Mouse (Mus musculus) heart, adult 2 months (tissue): ENCODE results near the gene 1500009L16Rik. TPM values are rescaled to one million over a fixed set of nuclear protein-coding genes. Genes with fewer than 3 reads are reported as not detected.
A peak's percentile ranks its signal among the peaks of the same experiment; 100 is the strongest.

Experiments
- DNase-seq, 2 experiments: peaks; one replicate each; pipeline ENCODE4 v3.0.0; 2021
- H3K27ac ChIP-seq: fragments of 200-600 bp; 2 replicates; pipeline ENCODE4 v1.8.1; 2022
- H3K27me3 ChIP-seq: fragments of 200-500 bp; 2 replicates; pipeline ENCODE4 v1.6.1; 2012; ENCODE audit warnings: mild to moderate bottlenecking, low read length, inconsistent platforms, mixed read lengths; ENCODE audit not compliant: control insufficient read depth, insufficient read depth
- H3K36me3 ChIP-seq: fragments of 200-500 bp; 2 replicates; pipeline ENCODE4 v1.6.1; 2012; ENCODE audit warnings: low read length, inconsistent platforms; ENCODE audit not compliant: control insufficient read depth, insufficient read depth
- H3K4me1 ChIP-seq: fragments of 200-500 bp; 2 replicates; pipeline ENCODE4 v1.6.1; 2011; ENCODE audit warnings: low read length; ENCODE audit not compliant: control insufficient read depth, insufficient read depth
- H3K4me3 ChIP-seq: fragments of 200-600 bp; 2 replicates; pipeline ENCODE4 v1.8.1; 2022
- H3K79me2 ChIP-seq: fragments of 200-500 bp; replicated peaks from 2 replicates; pipeline ENCODE4 v1.6.1; 2012; ENCODE audit warnings: mild to moderate bottlenecking, inconsistent platforms, low read length, moderate library complexity, mixed read lengths; ENCODE audit not compliant: control insufficient read depth, insufficient read depth
- H3K9ac ChIP-seq: fragments of 200-500 bp; 2 replicates; pipeline ENCODE4 v1.6.1; 2012; ENCODE audit warnings: low read depth, mild to moderate bottlenecking, control low read depth, inconsistent platforms, low read length, mixed read lengths
- CTCF ChIP-seq: fragments of 200-600 bp; IDR thresholded peaks from 2 replicates; pipeline ENCODE4 v1.8.1; 2022; ENCODE audit warnings: antibody characterized with exemption, mild to moderate bottlenecking, moderate library complexity
- EP300 ChIP-seq: fragments of 200-500 bp; IDR thresholded peaks from 2 replicates; pipeline ENCODE4 v1.6.1; 2011; ENCODE audit warnings: low read depth, low read length, control low read depth; ENCODE audit not compliant: insufficient read depth
- POLR2A ChIP-seq: fragments of 200-500 bp; IDR thresholded peaks from 2 replicates; pipeline ENCODE4 v1.6.1; 2011; ENCODE audit warnings: mild to moderate bottlenecking, low read depth, low read length, control low read depth; ENCODE audit not compliant: insufficient read depth
- WGBS: fragments of 180-500 bp; shearing (Covaris S2); methylation state at CpG from one replicate; pipeline ENCODE4 v1.1.7; 2018; 5-methylcytosine and 5-hydroxymethylcytosine counted together
- intact Hi-C: fragments of 180-260 bp; cut with DNase I; formaldehyde crosslinking; loops from one replicate; pipeline ENCODE4 v1.15.1; 2025
- polyA plus RNA-seq: library from polyadenylated mRNA; depleted of rRNA; stranded (reverse); fragments of >200 nt; gene quantifications from 2 replicates; pipeline ENCODE4 v1.2.3, GENCODE M21; 2012; rRNA removed
- total RNA-seq, 2 experiments: library from RNA; stranded (reverse); gene quantifications; 2 replicates each; pipeline ENCODE4 v1.2.3; 2021

Gene 1500009L16Rik
- total and polyA plus RNA-seq, 3 experiments = 3.2 to 5.9 (median 3.9) TPM

DNA sequence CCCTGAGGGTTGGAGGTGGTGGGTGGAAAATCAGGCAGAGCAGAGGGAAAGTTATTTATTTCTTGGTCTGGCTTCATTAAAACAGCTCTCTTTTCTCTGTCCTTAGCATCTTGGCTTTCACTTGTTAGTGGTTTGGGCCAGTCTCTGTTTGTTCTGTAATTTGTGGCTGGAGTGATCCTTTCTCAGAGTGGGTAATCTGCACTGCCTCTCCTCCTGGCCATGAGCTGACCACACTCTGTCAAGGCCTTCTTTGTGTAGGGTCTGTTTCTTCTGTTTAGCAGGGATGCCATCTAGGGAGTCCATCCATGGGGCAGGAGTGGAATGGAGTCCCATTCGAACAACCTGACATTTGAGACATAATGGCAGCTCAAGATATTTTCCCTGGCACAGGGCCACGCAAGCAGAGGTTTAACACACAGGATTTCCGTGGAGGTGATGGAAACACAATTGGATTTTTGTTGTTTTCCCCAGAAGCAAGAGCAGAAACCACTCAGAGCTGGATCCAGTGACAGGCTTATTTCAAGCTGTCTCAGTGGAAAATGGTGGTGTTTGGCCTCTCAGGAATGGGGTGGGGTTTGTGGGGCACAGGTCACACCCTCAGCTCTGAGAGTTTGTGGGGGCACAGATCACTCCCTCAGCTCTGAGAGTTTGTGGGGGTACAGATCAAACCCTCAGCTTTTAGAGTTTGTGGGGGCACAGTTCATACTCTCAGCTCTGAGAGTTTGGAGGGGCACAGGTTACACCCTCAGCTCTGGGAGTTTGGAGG is 63.1 kb downstream of the 1500009L16Rik start:
- no peak overlapping the region for H3K27ac ChIP-seq
- H3K4me3 ChIP-seq = no peak overlapping the region
- TF ChIP-seq POLR2A (no peak), CTCF (no peak), EP300 (no peak)
- intact Hi-C loops = no loop called here
- DNase-seq = no peak
- 37% methylated on average over 3 of the region's 3 CpGs for WGBS
- no peak overlapping the region for H3K9ac ChIP-seq
- H3K27me3 ChIP-seq = no peaks in the 10 kb centered on the region
- H3K4me1 ChIP-seq = peaks cover 4% of the 10 kb centered on the region
- H3K36me3 ChIP-seq = no peaks in the 10 kb centered on the region; the same call in 1 of the 2 replicates
- no peaks in the 10 kb centered on the region for H3K79me2 ChIP-seq

- TF ChIP-seq POLR2A = no peak
- TF ChIP-seq EP300 = no peak
- no peak for TF ChIP-seq CTCF
- intact Hi-C loops = no loop called here
Observed at GRCm38 (mm10) chr10:83795088-83795487, 72.4 kb downstream of the 1500009L16Rik start.

DNA sequence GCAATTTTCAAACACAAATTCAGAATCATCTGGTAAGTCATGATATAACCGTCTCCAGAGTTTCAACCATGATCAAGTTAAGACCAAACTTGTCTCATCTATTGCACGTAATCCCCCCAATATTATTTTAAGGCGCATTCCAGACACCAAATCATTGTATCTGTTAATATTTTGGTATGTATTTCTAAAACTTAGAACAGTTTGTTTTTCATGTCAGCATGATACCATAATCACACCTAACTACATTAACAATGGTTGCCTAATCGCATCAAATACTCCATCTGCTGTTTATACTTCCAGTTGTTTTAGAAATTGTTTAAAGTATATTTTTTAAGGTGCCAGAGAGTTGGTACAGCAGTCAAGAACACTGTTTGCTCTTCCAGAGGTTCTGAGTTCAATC is 72.8 kb downstream of the 1500009L16Rik start:
- H3K4me3 ChIP-seq = no peak overlapping the region
- no peaks in the 10 kb centered on the region for H3K4me1 ChIP-seq
- no peaks in the 10 kb centered on the region for H3K27me3 ChIP-seq
- H3K27ac ChIP-seq = no peak overlapping the region
- DNase-seq = no peak
- no peak overlapping the region for H3K9ac ChIP-seq
- no peaks in the 10 kb centered on the region for H3K36me3 ChIP-seq
- TF ChIP-seq EP300 = no peak
- TF ChIP-seq CTCF = no peak
- no peak for TF ChIP-seq POLR2A
- H3K79me2 ChIP-seq = no peaks in the 10 kb centered on the region
- WGBS = 94% methylated on average over 4 of the region's 4 CpGs
- intact Hi-C loops = no loop called here

More at GRCm38 (mm10) chr10:83795088-83795487, 72.4 kb downstream of the 1500009L16Rik start:
- DNase-seq = no peak
- Histone ChIP-seq H3K79me2 (no peaks in the 10 kb centered on the region), H3K9ac (no peak overlapping the region), H3K27me3 (no peaks in the 10 kb centered on the region), H3K36me3 (no peaks in the 10 kb centered on the region), H3K27ac (no peak overlapping the region), H3K4me1 (no peaks in the 10 kb centered on the region), H3K4me3 (no peak overlapping the region)

- no peak overlapping the region for H3K4me3 ChIP-seq
- intact Hi-C loops = no loop called here
- peaks cover 1% of the 10 kb centered on the region; the same call in 1 of the 2 replicates for H3K4me1 ChIP-seq
- no peaks in the 10 kb centered on the region for H3K79me2 ChIP-seq
- H3K27ac ChIP-seq = no peak overlapping the region
- DNase-seq = no peak
- no peak overlapping the region for H3K9ac ChIP-seq
- no peaks in the 10 kb centered on the region for H3K27me3 ChIP-seq
- H3K36me3 ChIP-seq = no peaks in the 10 kb centered on the region
- WGBS = 80% methylated on average over 6 of the region's 6 CpGs
- TF ChIP-seq EP300 = no peak
- TF ChIP-seq CTCF = no peak
- TF ChIP-seq POLR2A = no peak
Observed at GRCm38 (mm10) chr10:83804021-83804420, 81.4 kb downstream of the 1500009L16Rik start.

GRCm38 (mm10) chr10:83805201-83805718 is 82.6 kb downstream of the 1500009L16Rik start:
- Histone ChIP-seq H3K9ac (no peak overlapping the region), H3K27me3 (no peaks in the 10 kb centered on the region), H3K36me3 (no peaks in the 10 kb centered on the region), H3K4me3 (no peak overlapping the region), H3K79me2 (no peaks in the 10 kb centered on the region), H3K27ac (peak overlapping the region; percentile 9; the same call in 1 of the 2 replicates), H3K4me1 (peaks cover 1% of the 10 kb centered on the region; the same call in 1 of the 2 replicates)
- DNase-seq = peak; percentile 34 to 63
- intact Hi-C loops = no loop called here
- TF ChIP-seq EP300 (no peak), POLR2A (no peak), CTCF (no peak)
- WGBS = 23% methylated on average over 11 of the region's 11 CpGs

DNA sequence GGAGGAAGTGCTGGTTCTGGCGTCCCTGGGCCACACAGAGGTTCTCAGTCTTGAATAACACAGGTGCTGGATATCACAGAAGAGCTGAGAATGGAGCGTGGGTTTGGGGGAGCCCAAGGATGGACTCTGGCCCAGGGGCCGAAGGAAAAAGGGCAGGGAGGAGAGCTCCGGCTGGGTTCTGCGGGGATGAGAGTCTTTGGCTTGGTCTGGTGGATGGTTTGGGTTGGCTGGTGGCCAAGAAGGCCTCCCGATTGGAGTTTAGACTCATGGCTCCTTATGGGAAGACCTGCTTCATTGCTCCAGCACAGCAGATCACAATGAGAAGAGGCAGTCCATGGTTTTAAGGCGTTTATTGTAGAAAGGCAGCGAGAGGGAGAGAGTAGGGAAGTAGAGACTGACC is 84.6 kb downstream of the 1500009L16Rik start:
- Histone ChIP-seq H3K27ac (no peak overlapping the region), H3K27me3 (no peaks in the 10 kb centered on the region), H3K4me1 (peaks cover 1% of the 10 kb centered on the region; the same call in 1 of the 2 replicates), H3K36me3 (no peaks in the 10 kb centered on the region), H3K9ac (no peak overlapping the region), H3K79me2 (no peaks in the 10 kb centered on the region), H3K4me3 (no peak overlapping the region)
- intact Hi-C loops = no loop called here
- DNase-seq = no peak
- 73% methylated on average over 8 of the region's 8 CpGs for WGBS
- no peak for TF ChIP-seq EP300
- TF ChIP-seq CTCF = no peak
- no peak for TF ChIP-seq POLR2A

Other genes starting within 250 kb of the 1500009L16Rik start
- 10 to 100 TPM in 1 of 2 experiments, 1 to 10 TPM in 1; 9.9 to 12.3 TPM for gene Aldh1l2, start 188.7 kb upstream of the 1500009L16Rik start, total RNA-seq
- 4.2 and 11.9 TPM in 2 replicates for gene Aldh1l2, start 188.7 kb upstream of the 1500009L16Rik start, polyA plus RNA-seq
- gene Washc4, start 179.1 kb upstream of the 1500009L16Rik start, total RNA-seq = 10 to 100 TPM; 11.4 to 13.8 TPM
- gene Washc4, start 179.1 kb upstream of the 1500009L16Rik start, polyA plus RNA-seq = 1.8 and 3.9 TPM in 2 replicates
- 10 to 100 TPM; 40.7 to 41.4 TPM for gene Appl2, start 74.1 kb upstream of the 1500009L16Rik start, total RNA-seq
- 25.7 and 43.2 TPM in 2 replicates for gene Appl2, start 74.1 kb upstream of the 1500009L16Rik start, polyA plus RNA-seq